Mouse (Mus musculus): ENCODE measurements around the gene Clps.
A peak's percentile ranks its signal among the peaks of the same experiment; 100 is the strongest.

Gene Clps

GRCm38 (mm10) chr17:28518615-28519071 is 41.9 kb downstream of the Clps start:
- peak; percentile 79 for DNase-seq (ENCODE audit: low read depth)

- peak; percentile 79 for DNase-seq (ENCODE audit: low read depth)
Measured at GRCm38 (mm10) chr17:28517956-28518614, 42.5 kb downstream of the Clps start.

GRCm38 (mm10) chr17:28517441-28517955 is 43.1 kb downstream of the Clps start, which contains the start of gene Fkbp5:
Gene Fkbp5, minus strand, starts transcription at chr17:28517527.
- no peak for DNase-seq (ENCODE audit: low read depth)

- DNase-seq (ENCODE audit: low read depth), result peak; percentile 57
Measured at GRCm38 (mm10) chr17:28516881-28517280, 43.7 kb downstream of the Clps start.

- DNase-seq (ENCODE audit: low read depth), result peak; percentile 78
Measured at GRCm38 (mm10) chr17:28515431-28516341, 44.9 kb downstream of the Clps start.

GRCm38 (mm10) chr17:28514555-28514954 is 46.0 kb downstream of the Clps start:
- DNase-seq (ENCODE audit: low read depth), result peak; percentile 21

GRCm38 (mm10) chr17:28513844-28514243 is 46.7 kb downstream of the Clps start:
- peak; percentile 22 for DNase-seq (ENCODE audit: low read depth)

GRCm38 (mm10) chr17:28513337-28513736 is 47.2 kb downstream of the Clps start:
- no peak for DNase-seq (ENCODE audit: low read depth)

GRCm38 (mm10) chr17:28512696-28513095 is 47.9 kb downstream of the Clps start:
- DNase-seq (ENCODE audit: low read depth), result no peak

- DNase-seq (ENCODE audit: low read depth), result peak; percentile 66
Measured at GRCm38 (mm10) chr17:28511616-28512541, 48.7 kb downstream of the Clps start.

- DNase-seq (ENCODE audit: low read depth), result peak; percentile 60
Measured at GRCm38 (mm10) chr17:28510445-28511342, 49.9 kb downstream of the Clps start.

All from induced T-regulatory cell, adult 2 months (primary cell).